Mouse (Mus musculus) hindbrain, embryonic 16.5 days (tissue): ENCODE measurements around the gene Itpripl2. TPM values are rescaled to one million over a fixed set of nuclear protein-coding genes. Genes with fewer than 3 reads are reported as not detected.
A peak's percentile ranks its signal among the peaks of the same experiment; 100 is the strongest.

Experiments
- ATAC-seq: fragments of 200-750 bp; cut with Nextera tagmentation; 2 replicates; pipeline ENCODE4 v1.8.0; 2017; ENCODE audit warnings: moderate TSS enrichment, moderate library complexity
- H3K27ac ChIP-seq: fragments of 300-500 bp; sonication (generic); 2 replicates; pipeline ENCODE4 v1.5.1; 2014; ENCODE audit warnings: low read depth, mild to moderate bottlenecking, control low read depth, low read length, moderate library complexity
- H3K27me3 ChIP-seq: fragments of 300-500 bp; sonication (generic); replicated peaks from 2 replicates; pipeline ENCODE4 v1.6.1; 2014; ENCODE audit warnings: low read length; ENCODE audit not compliant: control insufficient read depth, insufficient read depth
- H3K36me3 ChIP-seq: fragments of 300-500 bp; sonication (generic); 2 replicates; pipeline ENCODE4 v1.6.1; 2014; ENCODE audit warnings: mild to moderate bottlenecking, low read length, moderate library complexity, mixed read lengths; ENCODE audit not compliant: control insufficient read depth, insufficient read depth
- H3K4me1 ChIP-seq: fragments of 300-500 bp; sonication (generic); 2 replicates; pipeline ENCODE4 v1.6.1; 2014; ENCODE audit warnings: low read depth, low read length; ENCODE audit not compliant: control insufficient read depth, insufficient read depth
- H3K4me2 ChIP-seq: fragments of 300-500 bp; sonication (generic); 2 replicates; pipeline ENCODE4 v1.6.1; 2014; ENCODE audit warnings: mild to moderate bottlenecking, low read length, control low read depth, moderate library complexity
- H3K4me3 ChIP-seq: fragments of 300-500 bp; sonication (generic); 2 replicates; pipeline ENCODE4 v1.5.1; 2014; ENCODE audit warnings: mild to moderate bottlenecking, low read length, control low read depth, moderate library complexity
- H3K9ac ChIP-seq: fragments of 300-500 bp; sonication (generic); 2 replicates; pipeline ENCODE4 v1.6.1; 2014; ENCODE audit warnings: low read depth, mild to moderate bottlenecking, control low read depth, low read length, moderate library complexity
- H3K9me3 ChIP-seq: fragments of 300-500 bp; sonication (generic); 2 replicates; pipeline ENCODE4 v1.6.1; 2014; ENCODE audit warnings: mild to moderate bottlenecking, low read length, moderate library complexity; ENCODE audit not compliant: control insufficient read depth
- WGBS: fragments of 180-500 bp; shearing (Covaris S2); extraction: QIAGEN DNeasy Blood & Tissue Kit; methylation state at CpG from one replicate; pipeline ENCODE4 v1.1.7; 2014; 5-methylcytosine and 5-hydroxymethylcytosine counted together
- polyA plus RNA-seq: library from polyadenylated mRNA; unstranded; fragments of >200 nt; fragmentation: Nextera tagmentation; extraction: Ambion mirVana; gene quantifications from 2 replicates; pipeline ENCODE4 v1.2.1, GENCODE M21; 2015

The Itpripl2 gene
- polyA plus RNA-seq = 0.89 and 1.0 TPM in 2 replicates

- ATAC-seq = peak; percentile 87
- peaks cover 28% of the 10 kb centered on the region for H3K27me3 ChIP-seq
- under 1% methylated on average over 55 of the region's 55 CpGs for WGBS
- peak within 1 kb of the TSS; percentile 42 for H3K27ac ChIP-seq
- no peaks in the 10 kb centered on the region for H3K9me3 ChIP-seq
- H3K9ac ChIP-seq = peak within 1 kb of the TSS; percentile 70
- H3K4me3 ChIP-seq = peak within 1 kb of the TSS; percentile 55
- peak within 1 kb of the TSS; percentile 78 for H3K4me2 ChIP-seq
- H3K36me3 ChIP-seq = no peaks in the 10 kb centered on the region
- H3K4me1 ChIP-seq = peaks cover 11% of the 10 kb centered on the region
These were observed at the start of gene Itpripl2 for GRCm38 (mm10) chr7:118491431-118492147. Gene Itpripl2 (minus strand): TSS chr7:118491975.

DNA sequence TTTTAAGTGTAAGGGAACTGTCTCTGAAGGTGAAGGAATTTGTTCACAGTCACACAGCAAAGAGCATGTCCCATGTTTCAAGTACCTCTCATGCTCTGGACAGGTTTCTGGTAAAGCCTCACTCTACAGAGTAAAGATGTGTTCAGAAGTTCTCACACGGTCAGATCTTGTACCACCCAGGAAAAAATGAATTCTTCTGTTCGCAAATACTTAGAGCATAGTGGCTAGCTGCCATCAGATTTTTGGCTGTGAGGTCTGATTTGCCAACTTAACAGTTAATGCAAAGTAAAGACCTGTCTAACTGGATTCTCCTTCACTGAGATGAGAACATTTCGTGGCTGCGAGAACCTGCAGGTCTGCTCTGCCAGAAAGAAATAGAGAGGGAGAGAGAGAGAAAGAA is 43.3 kb upstream of the Itpripl2 start:
- ATAC-seq = no peak
- 88% methylated on average over 4 of the region's 4 CpGs for WGBS
- no peak overlapping the region for H3K4me3 ChIP-seq
- H3K36me3 ChIP-seq = peaks cover 9% of the 10 kb centered on the region
- H3K9ac ChIP-seq = no peak overlapping the region
- no peaks in the 10 kb centered on the region for H3K9me3 ChIP-seq
- peaks cover 6% of the 10 kb centered on the region for H3K4me1 ChIP-seq
- no peak overlapping the region for H3K4me2 ChIP-seq
- no peak overlapping the region for H3K27ac ChIP-seq
- no peaks in the 10 kb centered on the region for H3K27me3 ChIP-seq

DNA sequence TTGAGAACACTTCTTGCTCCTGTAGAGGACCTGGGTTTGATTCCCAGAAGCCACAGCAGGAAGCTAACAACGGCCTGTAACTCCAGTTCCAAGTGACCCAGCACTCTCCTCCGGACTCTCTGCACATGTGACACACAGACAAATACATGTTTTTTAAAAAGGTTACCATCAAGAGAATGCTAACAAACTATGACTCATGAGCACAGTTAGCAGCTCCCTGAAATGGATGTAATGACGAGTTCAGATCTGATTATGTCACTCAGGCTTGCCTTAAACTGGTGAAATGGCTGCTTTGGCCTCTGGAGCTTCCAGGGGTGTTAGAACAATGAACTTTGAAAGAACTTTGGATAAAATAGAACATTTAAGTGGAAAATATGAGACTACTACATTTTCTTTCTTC is 42.6 kb upstream of the Itpripl2 start:
- 78% methylated on average over 3 of the region's 3 CpGs for WGBS
- Histone ChIP-seq H3K4me2 (no peak overlapping the region), H3K36me3 (peaks cover 9% of the 10 kb centered on the region), H3K27ac (no peak overlapping the region), H3K27me3 (no peaks in the 10 kb centered on the region), H3K4me1 (peaks cover 6% of the 10 kb centered on the region), H3K9ac (no peak overlapping the region), H3K9me3 (no peaks in the 10 kb centered on the region), H3K4me3 (no peak overlapping the region)
- no peak for ATAC-seq

GRCm38 (mm10) chr7:118533178-118533578 is 41.4 kb upstream of the Itpripl2 start, which contains the start of gene Coq7:
Gene Coq7 (minus strand): TSS chr7:118533356.
- peak; percentile 100 for ATAC-seq
- peaks cover 3% of the 10 kb centered on the region; the same call in 1 of the 2 replicates for H3K36me3 ChIP-seq
- peak within 1 kb of the TSS; percentile 76 for H3K4me3 ChIP-seq
- no peaks in the 10 kb centered on the region for H3K27me3 ChIP-seq
- H3K9me3 ChIP-seq = no peaks in the 10 kb centered on the region
- under 1% methylated on average over 31 of the region's 31 CpGs for WGBS
- peak within 1 kb of the TSS; percentile 75 for H3K4me2 ChIP-seq
- H3K4me1 ChIP-seq = peaks cover 6% of the 10 kb centered on the region
- H3K9ac ChIP-seq = peak within 1 kb of the TSS; percentile 90
- peak within 1 kb of the TSS; percentile 100 for H3K27ac ChIP-seq

DNA sequence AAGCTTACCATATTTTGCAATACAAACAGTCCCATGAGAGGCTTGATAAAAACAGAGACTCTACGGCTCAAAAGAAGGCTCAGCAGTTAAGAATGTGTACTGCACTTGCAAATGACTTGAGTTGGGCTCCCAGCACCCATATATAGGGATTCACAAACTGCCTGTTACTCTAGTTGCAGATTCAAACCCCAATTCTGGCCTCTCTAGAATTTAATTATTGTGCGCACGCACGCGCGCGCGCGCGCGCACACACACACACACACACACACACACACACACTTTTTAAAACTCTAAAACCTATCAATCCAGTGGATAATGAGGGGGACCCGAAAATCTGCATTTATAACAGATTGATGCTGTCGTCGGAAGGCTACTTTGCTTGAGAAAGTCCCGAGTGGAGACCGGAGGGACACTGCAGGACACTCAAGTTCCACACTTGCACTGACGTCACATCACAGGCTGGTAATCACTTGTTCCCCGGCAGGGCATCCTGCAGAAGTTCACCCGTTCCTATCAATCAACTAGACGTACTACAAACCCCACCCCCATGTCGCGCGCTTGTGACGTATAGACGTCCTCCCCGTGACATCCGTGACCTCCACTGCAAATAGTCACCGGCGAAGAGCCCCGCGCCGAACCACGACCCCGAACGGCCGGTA is 40.9 kb upstream of the Itpripl2 start:
- peak overlapping the region; percentile 100 for H3K27ac ChIP-seq
- H3K9ac ChIP-seq = peak overlapping the region; percentile 90
- under 1% methylated on average over 36 of the region's 36 CpGs for WGBS
- H3K27me3 ChIP-seq = no peaks in the 10 kb centered on the region
- H3K9me3 ChIP-seq = no peaks in the 10 kb centered on the region
- peak overlapping the region; percentile 75 for H3K4me2 ChIP-seq
- peak overlapping the region; percentile 76 for H3K4me3 ChIP-seq
- H3K36me3 ChIP-seq = peaks cover 2% of the 10 kb centered on the region; the same call in 1 of the 2 replicates
- ATAC-seq = peak; percentile 95
- H3K4me1 ChIP-seq = peaks cover 6% of the 10 kb centered on the region

DNA sequence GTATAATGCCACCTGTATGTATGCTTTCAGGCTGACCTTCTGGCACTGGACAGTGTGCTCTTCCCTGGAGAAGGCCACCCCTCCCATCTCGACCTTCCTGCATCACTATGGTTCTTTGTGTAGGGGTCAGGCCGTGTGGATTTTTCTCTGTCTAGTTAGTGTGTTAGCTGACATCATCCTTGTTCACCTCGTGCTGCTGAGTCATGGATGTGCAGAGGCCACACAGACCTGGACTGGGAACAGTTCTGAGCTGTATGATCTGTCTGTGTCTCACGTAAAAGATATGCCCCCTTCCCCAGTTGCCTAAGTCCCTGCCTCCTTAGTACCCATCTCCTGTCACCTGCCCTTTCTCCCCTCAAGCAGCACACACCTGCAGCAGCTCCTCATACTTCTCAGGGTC is 35.2 kb upstream of the Itpripl2 start:
- ATAC-seq = no peak
- Histone ChIP-seq H3K4me2 (no peak overlapping the region), H3K9me3 (no peaks in the 10 kb centered on the region), H3K4me1 (no peaks in the 10 kb centered on the region), H3K36me3 (peaks cover 7% of the 10 kb centered on the region; the same call in 1 of the 2 replicates), H3K4me3 (no peak overlapping the region), H3K9ac (no peak overlapping the region), H3K27me3 (no peaks in the 10 kb centered on the region), H3K27ac (no peak overlapping the region)
- WGBS = 90% methylated on average over 4 of the region's 4 CpGs

DNA sequence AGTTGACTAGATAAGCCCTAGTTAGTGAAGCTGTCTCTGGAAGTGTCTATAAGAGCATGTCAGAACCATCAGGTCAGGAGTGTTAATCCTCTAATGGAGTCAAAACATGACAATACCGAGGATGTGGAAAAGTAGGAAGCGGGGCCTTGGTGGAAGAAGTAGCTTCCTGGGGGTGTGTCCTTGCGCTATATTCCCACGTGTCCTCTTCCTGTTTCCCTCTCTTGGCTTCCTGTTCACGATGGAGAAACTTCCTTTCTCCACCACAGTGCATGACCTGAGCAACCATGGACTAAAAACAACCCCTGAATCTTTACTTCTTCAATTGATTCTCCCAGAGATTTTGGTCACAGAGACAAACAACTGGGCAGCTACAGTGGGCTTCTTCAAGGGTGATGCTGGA is 30.3 kb upstream of the Itpripl2 start:
- no peaks in the 10 kb centered on the region for H3K9me3 ChIP-seq
- H3K36me3 ChIP-seq = peaks cover 4% of the 10 kb centered on the region; the same call in 1 of the 2 replicates
- no peak overlapping the region for H3K27ac ChIP-seq
- no peaks in the 10 kb centered on the region for H3K27me3 ChIP-seq
- no peaks in the 10 kb centered on the region for H3K4me1 ChIP-seq
- WGBS = 82% methylated on average over 5 of the region's 5 CpGs
- H3K9ac ChIP-seq = no peak overlapping the region
- ATAC-seq = no peak
- no peak overlapping the region for H3K4me3 ChIP-seq
- no peak overlapping the region for H3K4me2 ChIP-seq

GRCm38 (mm10) chr7:118519661-118520060 is 27.9 kb upstream of the Itpripl2 start:
- no peak overlapping the region for H3K4me3 ChIP-seq
- no peak overlapping the region for H3K27ac ChIP-seq
- H3K4me1 ChIP-seq = no peaks in the 10 kb centered on the region
- no peaks in the 10 kb centered on the region for H3K9me3 ChIP-seq
- ATAC-seq = no peak
- no peak overlapping the region for H3K4me2 ChIP-seq
- H3K9ac ChIP-seq = no peak overlapping the region
- no peaks in the 10 kb centered on the region for H3K27me3 ChIP-seq
- 83% methylated on average over 8 of the region's 8 CpGs for WGBS
- H3K36me3 ChIP-seq = no peaks in the 10 kb centered on the region

- H3K4me2 ChIP-seq = peak overlapping the region; percentile 13; the same call in 1 of the 2 replicates
- peak; percentile 72 for ATAC-seq
- no peak overlapping the region for H3K27ac ChIP-seq
- no peaks in the 10 kb centered on the region for H3K27me3 ChIP-seq
- no peak overlapping the region for H3K9ac ChIP-seq
- no peaks in the 10 kb centered on the region for H3K4me1 ChIP-seq
- WGBS = 3% methylated on average over 18 of the region's 18 CpGs
- H3K36me3 ChIP-seq = no peaks in the 10 kb centered on the region
- H3K9me3 ChIP-seq = no peaks in the 10 kb centered on the region
- H3K4me3 ChIP-seq = no peak overlapping the region
These were observed 26.9 kb upstream of the Itpripl2 start for GRCm38 (mm10) chr7:118518687-118519086.
